Mouse (Mus musculus) yolk sac, embryonic 10.5 days (tissue): ENCODE data around the gene Rwdd2a.
"Not testable (repeated sequence)": the region's sequence is repeated elsewhere in the genome, so short reads cannot be mapped to it uniquely, and the experiment has no call there.

Source experiments
- DNase-seq: peaks from one replicate; pipeline ENCODE4 v3.0.0-alpha.2; 2017; ENCODE audit warnings: low spot score

Rwdd2a gene

GRCm38 (mm10) chr9:86592676-86593668 is 21.2 kb downstream of the Rwdd2a start:
- DNase-seq, result no peak

- DNase-seq, result not testable (repeated sequence)
Measured at GRCm38 (mm10) chr9:86594357-86594767, 22.6 kb downstream of the Rwdd2a start.

- DNase-seq, result not testable (repeated sequence)
Measured at GRCm38 (mm10) chr9:86596983-86597382, 25.2 kb downstream of the Rwdd2a start.

DNA sequence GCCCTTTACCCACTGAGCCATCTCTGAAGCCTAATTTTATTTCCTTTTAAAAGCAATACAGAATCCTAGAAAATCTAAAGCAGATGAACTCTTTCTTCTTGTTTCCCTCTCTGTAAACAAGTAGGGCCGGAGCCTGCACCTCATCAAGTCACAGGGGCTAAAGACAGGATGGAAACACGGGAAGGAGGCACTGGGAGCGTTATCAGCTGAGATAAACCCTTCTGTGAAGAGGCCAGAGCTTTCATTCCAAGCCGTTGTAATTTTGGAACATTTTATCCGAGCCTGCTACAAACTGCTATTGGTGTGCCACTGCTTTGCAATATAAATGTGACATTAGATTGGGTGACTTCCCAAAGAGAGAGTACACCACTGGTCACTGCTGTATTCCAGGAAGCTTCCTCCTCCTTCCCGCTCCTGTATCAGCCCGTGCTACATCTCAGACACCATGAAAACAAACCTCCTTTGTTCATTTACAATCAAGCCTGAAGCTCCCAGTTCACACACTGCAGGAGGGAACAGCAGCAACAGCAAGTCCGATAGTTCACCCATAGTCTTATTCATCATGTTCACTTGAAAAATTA is 28.0 kb downstream of the Rwdd2a start:
- DNase-seq, result peak; percentile 32

- DNase-seq, result no peak
Measured at GRCm38 (mm10) chr9:86605776-86606175, 34.0 kb downstream of the Rwdd2a start.

DNA sequence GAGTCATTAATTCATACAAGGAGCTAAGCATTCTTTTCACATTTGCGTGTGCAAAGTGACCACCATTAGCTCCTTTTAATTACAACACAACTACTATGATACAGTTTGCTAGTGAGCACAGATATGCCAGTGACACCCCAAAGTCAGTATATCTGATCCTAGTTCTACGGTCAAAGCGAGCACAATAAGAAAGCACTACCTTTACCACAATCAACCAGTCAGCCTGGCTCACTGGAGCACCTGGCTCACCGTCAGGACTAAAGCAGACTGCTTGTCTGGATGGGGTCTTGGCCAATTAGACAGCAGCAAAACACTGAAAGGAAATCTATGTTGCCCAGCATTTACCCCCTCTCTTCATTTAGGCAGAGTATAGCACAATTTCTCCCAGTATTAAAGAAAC is 40.3 kb downstream of the Rwdd2a start:
- DNase-seq, result no peak

DNA sequence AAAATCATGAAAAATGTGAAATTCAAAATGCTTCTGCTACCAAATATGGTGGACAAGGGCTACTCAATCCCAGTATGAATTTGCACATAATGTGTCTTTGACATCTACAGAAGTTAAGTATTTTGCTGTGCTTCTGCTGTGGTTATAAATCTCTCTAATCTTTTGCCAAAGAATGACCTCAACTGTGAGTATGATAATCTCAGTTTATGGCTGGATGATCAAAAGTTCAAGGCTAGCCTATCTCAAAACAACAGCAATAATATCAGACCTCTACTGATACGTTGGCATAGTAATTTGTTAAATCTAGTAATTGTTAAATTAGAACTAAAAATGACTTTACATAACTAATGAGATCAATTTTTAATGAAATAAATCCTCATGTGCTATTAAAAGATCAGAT is 44.0 kb downstream of the Rwdd2a start:
- DNase-seq, result no peak

DNA sequence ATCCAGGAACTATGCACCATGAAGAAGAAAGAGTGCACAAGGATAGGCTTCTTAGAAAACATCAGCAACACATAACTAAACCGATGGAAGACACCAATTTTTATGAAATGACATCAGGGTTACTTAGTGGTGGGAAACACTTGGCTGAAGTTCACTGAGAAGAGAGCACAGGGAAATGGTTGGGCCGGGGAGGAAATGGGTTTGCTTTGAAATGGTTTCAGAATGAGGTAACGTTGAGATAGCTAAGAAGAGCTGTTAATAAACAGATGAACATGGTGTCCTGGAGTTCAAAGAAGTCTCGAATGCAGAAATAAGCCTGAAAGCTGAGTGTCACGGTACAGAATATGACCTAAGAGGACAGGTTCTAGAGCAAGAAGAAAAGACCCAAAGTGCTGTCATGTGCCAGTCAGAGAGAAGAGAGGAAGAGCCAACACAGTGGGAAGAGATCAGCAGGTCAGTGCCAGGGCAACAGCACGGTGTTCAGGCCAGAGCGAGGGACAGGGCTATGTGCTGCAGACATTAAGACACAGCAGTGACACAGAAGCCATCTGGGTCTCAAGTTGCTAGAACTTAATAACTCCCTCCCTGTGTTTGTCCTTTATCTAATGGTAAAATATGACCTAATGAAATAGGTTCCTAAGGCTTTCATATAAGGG is 46.2 kb downstream of the Rwdd2a start:
- DNase-seq, result no peak

DNA sequence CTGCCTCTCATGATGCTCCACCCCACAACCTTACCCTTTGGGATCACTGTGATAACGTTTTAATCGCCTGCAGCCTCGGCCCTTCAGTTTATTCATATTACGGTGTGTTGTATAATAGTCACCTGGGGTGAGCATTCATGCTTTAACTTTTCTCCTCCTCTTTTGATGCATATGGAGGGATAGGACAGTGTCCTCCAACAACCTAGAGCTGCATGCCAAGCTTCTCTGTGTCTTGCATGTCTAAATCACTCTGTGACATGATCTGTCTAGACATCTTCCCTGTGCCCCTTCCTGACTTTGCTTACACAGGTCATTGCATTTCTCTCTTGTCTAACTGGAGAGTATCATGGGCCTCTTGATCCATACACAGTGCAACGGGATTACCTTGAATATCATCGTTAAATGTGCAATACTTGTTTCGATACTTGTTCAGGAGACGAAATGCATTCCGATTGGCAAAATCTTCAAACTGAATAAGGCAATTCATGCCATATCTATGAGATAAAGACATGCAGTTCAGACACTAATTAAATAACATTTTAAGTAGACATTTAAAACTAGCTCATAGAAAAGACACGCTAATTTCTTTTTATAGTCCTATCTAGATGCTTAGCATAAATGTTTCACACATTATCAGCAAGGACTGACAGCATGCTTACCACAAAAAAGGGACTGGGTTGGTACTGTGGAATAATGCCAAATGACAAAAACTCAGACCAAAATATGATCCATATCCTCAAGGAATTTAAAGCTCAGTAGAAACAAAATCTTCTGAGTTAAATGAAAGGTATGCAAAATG is 47.7 kb downstream of the Rwdd2a start:
- no peak for DNase-seq

DNA sequence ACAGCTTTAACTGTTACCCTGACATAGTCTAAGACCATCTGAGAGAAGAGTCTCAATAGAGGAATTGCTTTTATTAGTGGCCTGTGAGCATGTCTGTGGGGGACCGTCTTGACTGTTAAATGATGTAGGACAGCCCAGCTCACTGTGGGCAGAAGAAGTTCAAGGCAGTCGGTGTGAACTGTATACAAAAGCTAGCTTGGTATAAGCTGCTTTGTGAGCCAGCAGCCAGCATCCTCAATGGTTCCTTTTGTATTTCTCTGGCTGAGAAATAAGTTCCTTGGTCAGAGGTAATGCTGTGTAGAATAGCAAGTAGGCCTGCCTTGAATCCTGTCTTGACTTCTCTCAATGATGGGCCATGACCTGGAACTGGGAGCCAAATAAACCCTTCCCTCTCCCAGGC is 50.3 kb downstream of the Rwdd2a start:
- no peak for DNase-seq

DNA sequence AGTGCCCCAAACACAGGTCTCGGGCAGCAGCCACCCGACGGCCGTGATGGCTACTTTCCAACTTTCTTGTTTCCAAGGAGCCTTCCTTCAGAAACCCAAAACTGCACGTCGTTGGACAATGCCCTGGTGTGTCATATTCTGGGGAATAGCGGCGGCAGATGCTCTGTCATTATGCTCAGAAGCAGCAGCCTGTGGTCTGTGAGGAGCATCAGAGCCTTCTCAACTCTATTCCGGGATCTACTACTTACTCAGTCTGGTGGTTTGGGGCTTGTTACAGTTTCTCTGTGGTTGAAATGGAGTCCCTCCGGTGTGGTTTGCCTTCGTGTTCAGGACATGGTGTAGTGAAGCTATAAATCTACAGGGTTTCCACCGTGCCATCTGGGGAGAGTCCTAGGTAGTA is 52.2 kb downstream of the Rwdd2a start:
- no peak for DNase-seq
